Mouse (Mus musculus) kidney, postnatal 0 days (tissue): Measurements from ENCODE around the gene Ralb. TPM values are rescaled to one million over a fixed set of nuclear protein-coding genes. Genes with fewer than 3 reads are reported as not detected.

Source experiments
- ATAC-seq: fragments of 200-750 bp; cut with Nextera tagmentation; replicated peaks from 2 replicates; pipeline ENCODE4 v1.8.0; 2017; ENCODE audit warnings: low read depth, moderate number of reproducible peaks, moderate TSS enrichment, moderate library complexity; ENCODE audit not compliant: low FRiP score
- DNase-seq: peaks from one replicate; pipeline ENCODE4 v3.0.0-alpha.2; 2016; ENCODE audit warnings: low spot score
- H3K27ac ChIP-seq: fragments of 300-500 bp; sonication (generic); 2 replicates; pipeline ENCODE4 v1.5.1; 2014; ENCODE audit warnings: mild to moderate bottlenecking
- H3K27me3 ChIP-seq: fragments of 300-500 bp; sonication (generic); 2 replicates; pipeline ENCODE4 v1.6.1; 2014; ENCODE audit warnings: low read length, mixed read lengths; ENCODE audit not compliant: insufficient read depth
- H3K36me3 ChIP-seq: fragments of 300-500 bp; sonication (generic); 2 replicates; pipeline ENCODE4 v1.6.1; 2014; ENCODE audit warnings: low read length, mixed read lengths; ENCODE audit not compliant: insufficient read depth
- H3K4me1 ChIP-seq: fragments of 300-500 bp; sonication (generic); replicated peaks from 2 replicates; pipeline ENCODE4 v1.6.1; 2014; ENCODE audit warnings: antibody characterized with exemption, low read length, mixed read lengths; ENCODE audit not compliant: insufficient read depth
- H3K4me2 ChIP-seq: fragments of 300-500 bp; sonication (generic); 2 replicates; pipeline ENCODE4 v1.6.1; 2014; ENCODE audit warnings: mild to moderate bottlenecking, low read length, moderate library complexity, mixed read lengths
- H3K4me3 ChIP-seq: fragments of 300-500 bp; sonication (generic); replicated peaks from 2 replicates; pipeline ENCODE4 v1.5.1; 2014; ENCODE audit warnings: low read depth, low read length
- H3K9ac ChIP-seq: fragments of 300-500 bp; sonication (generic); 2 replicates; pipeline ENCODE4 v1.6.1; 2014; ENCODE audit warnings: low read depth, low read length
- H3K9me3 ChIP-seq: fragments of 300-500 bp; sonication (generic); replicated peaks from 2 replicates; pipeline ENCODE4 v1.6.1; 2016; ENCODE audit warnings: low read length, inconsistent platforms, mixed read lengths
- CTCF ChIP-seq: IDR thresholded peaks from 2 replicates; pipeline ENCODE4 v1.5.1; 2016; ENCODE audit warnings: antibody characterized with exemption, low read depth, mild to moderate bottlenecking, moderate library complexity
- WGBS: fragments of 180-500 bp; shearing (Covaris S2); extraction: QIAGEN DNeasy Blood & Tissue Kit; methylation state at CpG from one replicate; pipeline ENCODE4 v1.1.7; 2014; 5-methylcytosine and 5-hydroxymethylcytosine counted together
- polyA plus RNA-seq: library from polyadenylated mRNA; unstranded; fragments of >200 nt; fragmentation: Nextera tagmentation; extraction: Ambion mirVana; gene quantifications from 2 replicates; pipeline ENCODE4 v1.2.1, GENCODE M21; 2015

Ralb gene
- polyA plus RNA-seq, 1 experiment from 2014 or later = 129 TPM

DNA sequence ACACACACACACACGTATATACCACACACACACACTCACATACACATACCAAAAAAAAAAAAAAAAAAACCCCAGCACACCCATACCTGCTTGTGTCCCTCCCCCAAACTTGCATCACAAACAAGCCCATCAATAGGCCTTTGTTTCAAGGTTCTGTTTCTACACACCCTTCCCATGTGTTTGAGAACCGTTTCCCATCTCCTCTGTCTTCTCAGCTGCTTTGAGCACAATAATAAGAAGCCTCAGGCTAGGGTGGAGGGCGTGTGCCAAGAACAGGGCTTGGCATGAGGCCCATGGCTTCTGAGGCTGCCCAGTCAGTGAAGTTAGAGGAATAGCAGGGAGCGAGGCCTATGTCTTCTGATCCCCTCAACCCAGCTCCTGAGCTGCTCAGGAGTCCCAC lies 50.9 kb downstream of the Ralb start:
- Histone ChIP-seq H3K4me2 (no peak overlapping the region), H3K4me3 (no peak overlapping the region), H3K36me3 (no peaks in the 10 kb centered on the region), H3K27ac (no peak overlapping the region), H3K27me3 (no peaks in the 10 kb centered on the region), H3K9me3 (no peaks in the 10 kb centered on the region), H3K9ac (no peak overlapping the region), H3K4me1 (no peaks in the 10 kb centered on the region)
- 63% methylated on average over 4 of the region's 4 CpGs for WGBS
- DNase-seq (no peak), ATAC-seq (no peak)
- TF ChIP-seq CTCF = no peak

DNA sequence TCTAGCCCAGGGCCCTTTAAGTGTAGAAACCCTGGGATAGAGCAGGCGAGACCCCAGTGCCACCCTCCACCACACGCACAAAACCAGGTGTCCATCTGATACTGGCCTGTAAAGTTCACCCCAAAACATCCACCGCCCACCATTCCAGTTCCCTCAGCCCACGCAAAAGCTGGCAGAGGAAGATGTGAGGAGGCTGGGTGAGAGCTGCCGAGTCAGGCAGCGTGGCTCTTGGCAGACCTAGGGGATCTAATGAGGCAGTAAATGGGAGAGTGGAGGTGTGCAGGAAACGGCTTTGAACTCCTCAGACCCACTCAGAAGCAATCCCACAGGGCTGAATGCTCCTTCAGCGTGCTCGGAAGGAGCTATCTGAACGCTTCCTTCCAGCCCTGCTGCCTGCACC lies 53.2 kb downstream of the Ralb start:
- Histone ChIP-seq H3K36me3 (no peaks in the 10 kb centered on the region), H3K4me1 (0 out of 2 replicates have a peak, but pooled peaks cover under 1% of the 10 kb centered on the region), H3K9ac (no peak overlapping the region), H3K4me2 (no peak overlapping the region), H3K27me3 (no peaks in the 10 kb centered on the region), H3K27ac (no peak overlapping the region), H3K4me3 (no peak overlapping the region), H3K9me3 (no peaks in the 10 kb centered on the region)
- DNase-seq (no peak), ATAC-seq (no peak)
- no peak for TF ChIP-seq CTCF
- WGBS = 39% methylated on average over 10 of the region's 10 CpGs

DNA sequence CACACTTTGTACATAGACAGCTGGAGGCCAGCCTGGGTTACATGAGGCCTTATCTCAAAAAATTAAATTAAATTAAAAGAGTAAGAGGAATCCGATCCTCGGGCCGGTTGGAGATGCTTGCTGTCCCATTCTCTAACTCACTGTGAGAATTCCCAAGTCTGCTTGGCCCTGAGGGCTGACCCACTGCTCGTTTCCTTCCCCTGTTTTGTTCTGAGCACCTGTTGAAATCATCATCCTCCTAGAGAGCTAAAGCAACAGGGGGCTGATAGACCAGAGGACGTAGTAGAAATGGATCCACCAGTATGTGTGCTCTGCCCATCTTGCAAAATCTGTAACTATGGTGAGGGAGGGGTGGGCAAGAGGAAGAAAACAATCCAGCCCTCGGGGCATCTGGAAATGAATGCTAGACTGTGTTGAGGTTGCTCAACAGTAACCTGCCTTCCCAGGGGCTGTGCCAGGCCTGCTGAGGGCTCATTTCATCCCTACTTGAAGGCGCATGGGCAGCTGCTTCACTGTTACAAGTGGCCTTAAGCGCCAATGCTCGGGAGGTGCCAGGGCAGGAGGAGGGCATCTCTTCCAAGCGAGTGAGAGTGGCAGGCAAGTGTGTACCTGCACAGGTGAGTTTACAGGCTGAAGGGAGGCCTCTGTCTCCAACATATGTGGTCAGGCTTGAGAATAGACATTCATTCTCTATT lies 53.8 kb downstream of the Ralb start:
- 82% methylated on average over 10 of the region's 10 CpGs for WGBS
- no peak for ATAC-seq

DNA sequence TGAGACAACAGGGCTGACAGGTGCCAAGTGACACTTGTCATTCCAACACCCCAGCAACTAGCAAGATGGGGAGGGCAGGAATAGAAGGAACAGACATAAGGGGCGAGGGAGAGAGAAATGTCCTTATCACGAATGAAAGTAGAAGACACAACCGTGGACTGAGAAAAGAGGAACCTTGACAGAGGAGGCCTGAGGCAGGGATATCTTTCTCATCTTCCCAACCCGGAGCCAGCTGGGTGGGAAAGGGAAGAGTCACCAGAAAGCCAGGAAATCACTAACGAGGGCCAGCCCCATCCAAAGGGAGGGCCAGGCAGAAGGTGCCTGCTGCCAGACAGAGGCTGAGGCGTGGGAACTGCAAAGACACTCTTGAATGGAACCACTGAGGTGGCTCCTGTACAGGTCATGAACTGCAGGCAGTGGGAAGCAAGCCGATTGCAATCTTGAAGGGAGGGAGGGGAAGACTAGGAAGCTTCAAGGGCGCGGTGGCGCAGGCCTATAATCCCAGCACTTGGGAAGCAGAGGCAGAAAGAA lies 57.8 kb downstream of the Ralb start:
- no peak for ATAC-seq
- 54% methylated on average over 10 of the region's 10 CpGs for WGBS
- DNase-seq = no peak
- Histone ChIP-seq H3K9me3 (no peaks in the 10 kb centered on the region), H3K27ac (no peak overlapping the region), H3K27me3 (no peaks in the 10 kb centered on the region), H3K36me3 (no peaks in the 10 kb centered on the region), H3K4me1 (0 out of 2 replicates have a peak, but pooled peaks cover 4% of the 10 kb centered on the region), H3K4me3 (no peak overlapping the region), H3K4me2 (no peak overlapping the region), H3K9ac (no peak overlapping the region)
- TF ChIP-seq CTCF = no peak

More for the DNA sequence above, 53.8 kb downstream of the Ralb start:
- DNase-seq = no peak
- no peak overlapping the region for H3K4me3 ChIP-seq
- H3K27ac ChIP-seq = no peak overlapping the region
- H3K4me1 ChIP-seq = 0 out of 2 replicates have a peak, but pooled peaks cover 4% of the 10 kb centered on the region
- no peak for TF ChIP-seq CTCF
- H3K27me3 ChIP-seq = no peaks in the 10 kb centered on the region
- no peaks in the 10 kb centered on the region for H3K9me3 ChIP-seq
- H3K4me2 ChIP-seq = no peak overlapping the region
- no peak overlapping the region for H3K9ac ChIP-seq
- no peaks in the 10 kb centered on the region for H3K36me3 ChIP-seq

DNA sequence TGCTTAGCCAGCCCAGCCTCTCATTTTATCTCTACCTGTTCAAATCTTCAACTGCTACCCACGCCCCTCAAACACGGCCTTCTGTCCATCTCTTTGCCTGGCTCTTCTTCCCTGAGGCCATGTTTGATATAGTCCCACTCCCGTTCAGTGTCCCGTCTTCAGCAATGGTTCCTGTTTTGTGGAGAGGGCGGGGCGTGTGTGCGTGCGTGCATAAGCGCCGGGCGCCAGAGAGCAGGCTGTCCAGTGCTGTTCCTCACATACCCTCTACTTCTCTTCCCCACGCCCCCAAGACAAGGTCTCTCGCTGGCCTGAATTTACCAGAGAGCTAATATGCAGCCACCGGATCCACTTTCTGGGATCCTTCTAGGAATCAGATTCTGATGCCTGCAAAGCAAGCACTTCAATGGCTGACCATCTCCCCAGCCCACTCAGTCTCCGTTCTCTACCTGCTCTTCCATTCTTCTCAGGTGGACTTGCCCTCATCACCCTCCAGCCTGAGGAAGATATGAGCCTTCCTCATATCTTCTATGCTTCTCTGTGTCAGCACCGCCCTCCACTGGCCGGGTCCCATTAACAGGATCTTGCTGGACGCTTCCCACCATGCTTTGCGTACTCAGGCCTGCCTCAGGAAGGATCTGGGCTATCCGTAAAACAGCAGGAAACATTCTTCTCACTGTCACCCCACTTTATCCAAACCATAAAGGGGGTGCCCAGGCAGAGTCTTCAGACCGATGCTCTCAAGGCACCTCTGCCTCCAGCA lies 60.8 kb downstream of the Ralb start:
- Histone ChIP-seq H3K36me3 (no peaks in the 10 kb centered on the region), H3K9me3 (no peaks in the 10 kb centered on the region), H3K4me2 (no peak overlapping the region), H3K9ac (no peak overlapping the region), H3K4me1 (0 out of 2 replicates have a peak, but pooled peaks cover 4% of the 10 kb centered on the region), H3K4me3 (no peak overlapping the region), H3K27ac (no peak overlapping the region), H3K27me3 (no peaks in the 10 kb centered on the region)
- DNase-seq (no peak), ATAC-seq (no peak)
- peak; percentile 42; the same call in 1 of the 2 replicates for TF ChIP-seq CTCF
- 85% methylated on average over 21 of the region's 21 CpGs for WGBS

DNA sequence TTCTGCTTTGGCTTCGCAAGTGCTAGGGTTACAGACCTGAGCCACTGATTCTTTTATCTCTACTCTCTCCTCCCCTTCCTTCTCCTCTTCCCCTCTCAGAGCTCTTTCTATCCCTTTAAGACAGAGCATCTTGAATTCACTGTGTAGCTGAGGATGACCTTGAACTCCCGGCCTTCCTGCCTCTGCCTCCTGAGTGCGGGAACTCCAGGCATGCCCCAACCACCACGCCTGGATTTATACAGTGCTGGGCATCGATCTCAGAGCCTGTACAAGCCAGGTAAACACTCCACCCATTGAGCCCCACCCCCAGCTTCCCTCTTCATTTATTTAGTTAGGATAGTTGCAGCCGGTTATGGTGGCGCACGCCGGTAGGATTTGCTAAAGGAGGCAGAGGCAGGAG lies 61.7 kb downstream of the Ralb start:
- H3K27ac ChIP-seq = no peak overlapping the region
- H3K9ac ChIP-seq = no peak overlapping the region
- no peak for DNase-seq
- no peak overlapping the region for H3K4me2 ChIP-seq
- no peaks in the 10 kb centered on the region for H3K9me3 ChIP-seq
- H3K36me3 ChIP-seq = no peaks in the 10 kb centered on the region
- H3K4me3 ChIP-seq = no peak overlapping the region
- H3K4me1 ChIP-seq = 0 out of 2 replicates have a peak, but pooled peaks cover 4% of the 10 kb centered on the region
- 96% methylated on average over 9 of the region's 9 CpGs for WGBS
- no peak for TF ChIP-seq CTCF
- H3K27me3 ChIP-seq = no peaks in the 10 kb centered on the region
- no peak for ATAC-seq
